ENCODE assay signal across 9 mouse cellular contexts in genomic region chr16:95811092-95811491, GRCm38 (mm10).
A peak's percentile ranks its signal among the peaks of the same experiment; 100 is the strongest.
DNase-seq lines count a peak whose midpoint lies in the region; ATAC-seq and TF ChIP-seq lines count a peak whose summit lies in the region.
"Had no signal": no experiment of that assay in that cellular context is flagged by ENCODE, and none has a peak within 500 bp of the region (broad histone marks: within the 10 kb centered on the region; RNA-seq: fewer than 3 reads in every experiment).

No protein-coding gene starts in this region.

- TF ChIP-seq EP300 in heart, adult 2 months (IDR thresholded peaks at IDR 0.05; ENCODE audit: insufficient read depth, low read depth, low read length) = peak; percentile 78; the same call in 1 of the 2 replicates
- no peak for TF ChIP-seq EP300 in stomach, postnatal 0 days (optimal IDR thresholded peaks at IDR 0.05)
- TF ChIP-seq EP300 in liver, postnatal 0 days (IDR thresholded peaks at IDR 0.05; ENCODE audit: low read depth) = no peak

- no peak overlapping the region for H3K4me3 ChIP-seq in heart, adult 2 months
- H3K4me3 ChIP-seq in heart, embryonic 12.5 days = no peak overlapping the region
- no peak overlapping the region for H3K4me3 ChIP-seq in stomach, postnatal 0 days (ENCODE audit: low read depth, low read length)
- H3K4me3 ChIP-seq in liver, postnatal 0 days (ENCODE audit: low read depth, low read length) = no peak overlapping the region

- no peaks in the 10 kb centered on the region for H3K36me3 ChIP-seq in heart, adult 2 months (ENCODE audit: control insufficient read depth, insufficient read depth, low read length)
- no peaks in the 10 kb centered on the region for H3K36me3 ChIP-seq in heart, embryonic 12.5 days
- H3K36me3 ChIP-seq in stomach, postnatal 0 days (ENCODE audit: control insufficient read depth, insufficient read depth, low read length) = no peaks in the 10 kb centered on the region
- no peaks in the 10 kb centered on the region for H3K36me3 ChIP-seq in liver, postnatal 0 days (replicated peaks; ENCODE audit: insufficient read depth, low read length)

- peak overlapping the region; percentile 36 for H3K27ac ChIP-seq in heart, adult 2 months
- H3K27ac ChIP-seq in heart, embryonic 12.5 days (ENCODE audit: poor library complexity, severe bottlenecking) = no peak overlapping the region
- no peak overlapping the region for H3K27ac ChIP-seq in stomach, postnatal 0 days (replicated peaks)
- no peak overlapping the region for H3K27ac ChIP-seq in liver, postnatal 0 days (ENCODE audit: low read depth)
- H3K27ac ChIP-seq: kidney, postnatal 0 days had no signal

- H3K9ac ChIP-seq in heart, adult 2 months (ENCODE audit: low read depth, low read length) = no peak overlapping the region
- H3K9ac ChIP-seq in heart, embryonic 12.5 days = no peak overlapping the region
- no peak overlapping the region for H3K9ac ChIP-seq in stomach, postnatal 0 days (ENCODE audit: low read length)
- H3K9ac ChIP-seq in liver, postnatal 0 days (replicated peaks) = no peak overlapping the region

- intact Hi-C loops in heart, adult 2 months (cut with DNase I) = loop anchor here (5.0 kb wide), 1 partner anchor 109 kb away; the partner anchor contains the start of gene Ets2

- H3K4me2 ChIP-seq in heart, embryonic 12.5 days = no peak overlapping the region
- H3K4me2 ChIP-seq in stomach, postnatal 0 days (replicated peaks; ENCODE audit: low read depth) = no peak overlapping the region
- H3K4me2 ChIP-seq in liver, postnatal 0 days (ENCODE audit: low read depth, low read length) = no peak overlapping the region

- peaks cover 8% of the 10 kb centered on the region for H3K4me1 ChIP-seq in heart, adult 2 months (ENCODE audit: control insufficient read depth, insufficient read depth, low read length)
- H3K4me1 ChIP-seq in heart, embryonic 12.5 days (replicated peaks) = no peaks in the 10 kb centered on the region
- H3K4me1 ChIP-seq in stomach, postnatal 0 days (replicated peaks; ENCODE audit: control insufficient read depth, insufficient read depth) = 0 out of 2 replicates have a peak, but pooled peaks cover 4% of the 10 kb centered on the region
- H3K4me1 ChIP-seq in liver, postnatal 0 days (ENCODE audit: insufficient read depth) = 0 out of 2 replicates have a peak, but pooled peaks cover 3% of the 10 kb centered on the region

- H3K27me3 ChIP-seq in heart, adult 2 months (ENCODE audit: control insufficient read depth, insufficient read depth, low read length) = no peaks in the 10 kb centered on the region
- no peaks in the 10 kb centered on the region for H3K27me3 ChIP-seq in heart, embryonic 12.5 days (replicated peaks)
- no peaks in the 10 kb centered on the region for H3K27me3 ChIP-seq in stomach, postnatal 0 days (ENCODE audit: control insufficient read depth, insufficient read depth, low read length)
- no peaks in the 10 kb centered on the region for H3K27me3 ChIP-seq in liver, postnatal 0 days (ENCODE audit: insufficient read depth, low read length)

- DNase-seq in heart, adult 2 months = peak; percentile 58 to 67
- DNase-seq in adrenal gland, postnatal 36 days = peak; percentile 49 to 66
- peak; percentile 84 for DNase-seq in kidney, postnatal 10 days
- DNase-seq in stomach, postnatal 0 days (ENCODE audit: low spot score) = peak; percentile 63
- no peak for DNase-seq in liver, postnatal 0 days

- no peak for TF ChIP-seq POLR2A in heart, adult 2 months (IDR thresholded peaks at IDR 0.05; ENCODE audit: insufficient read depth, low read depth, low read length)

- no peaks in the 10 kb centered on the region for H3K9me3 ChIP-seq in heart, embryonic 12.5 days (replicated peaks)
- no peaks in the 10 kb centered on the region for H3K9me3 ChIP-seq in stomach, postnatal 0 days (ENCODE audit: control insufficient read depth, low read length)
- H3K9me3 ChIP-seq in liver, postnatal 0 days (ENCODE audit: low read length) = no peaks in the 10 kb centered on the region

- no peak for TF ChIP-seq CTCF in heart, adult 2 months (IDR thresholded peaks at IDR 0.05)
- no peak for TF ChIP-seq CTCF in stomach, postnatal 0 days (IDR thresholded peaks at IDR 0.05; ENCODE audit: low read depth)
- no peak for TF ChIP-seq CTCF in liver, postnatal 0 days (IDR thresholded peaks at IDR 0.05; ENCODE audit: low read depth)

- WGBS in heart, adult 2 months = 37% methylated on average over 6 of the region's 6 CpGs
- WGBS in heart, embryonic 12.5 days = 73% methylated on average over 6 of the region's 6 CpGs
- WGBS in stomach, postnatal 0 days = 50% methylated on average over 6 of the region's 6 CpGs
- WGBS in liver, postnatal 0 days (ENCODE audit: insufficient replicate concordance) = 63% methylated on average over 6 of the region's 6 CpGs

- no peak for ATAC-seq in heart, embryonic 12.5 days (ENCODE audit: insufficient number of reproducible peaks, low FRiP score)
- ATAC-seq in stomach, postnatal 0 days (ENCODE audit: low FRiP score, low TSS enrichment) = 0 out of 2 replicates have a peak, but pooled peaks have one; percentile 38
- no peak for ATAC-seq in liver, postnatal 0 days
- ATAC-seq in erythroid progenitor cell, adult 5-6 weeks (replicated peaks; ENCODE audit: low FRiP score, poor library complexity, severe bottlenecking) = no peak
- ATAC-seq in megakaryocyte-erythroid progenitor cell, adult 5-6 weeks (replicated peaks; ENCODE audit: low FRiP score, low TSS enrichment, poor library complexity, severe bottlenecking) = no peak

- no peaks in the 10 kb centered on the region for H3K79me2 ChIP-seq in heart, adult 2 months (replicated peaks; ENCODE audit: control insufficient read depth, insufficient read depth, low read length)
